Mouse (Mus musculus) ES-Bruce4 (cell line): ENCODE results near the gene Frmd8. TPM values are rescaled to one million over a fixed set of nuclear protein-coding genes. Genes with fewer than 3 reads are reported as not detected.

Experiments used
- H3K27ac ChIP-seq: 2 replicates; pipeline ENCODE4 v1.5.1; 2012; ENCODE audit warnings: low read length, inconsistent platforms; ENCODE audit not compliant: insufficient read depth
- H3K27me3 ChIP-seq: 2 replicates; pipeline ENCODE4 v1.6.1; 2012; ENCODE audit warnings: mild to moderate bottlenecking, low read length, inconsistent platforms; ENCODE audit not compliant: control insufficient read depth, poor library complexity, insufficient read depth, severe bottlenecking
- H3K36me3 ChIP-seq: 2 replicates; pipeline ENCODE4 v1.6.1; 2012; ENCODE audit warnings: inconsistent platforms, mild to moderate bottlenecking, low read length, moderate library complexity; ENCODE audit not compliant: control insufficient read depth, poor library complexity, insufficient read depth, severe bottlenecking
- H3K4me1 ChIP-seq: one replicate; pipeline ENCODE4 v1.8.1; 2011; ENCODE audit warnings: low read length; ENCODE audit not compliant: control insufficient read depth, insufficient read depth
- H3K4me3 ChIP-seq: 2 replicates; pipeline ENCODE4 v1.5.1; 2011; ENCODE audit warnings: low read depth, mild to moderate bottlenecking, low read length
- H3K9ac ChIP-seq: 2 replicates; pipeline ENCODE4 v1.6.1; 2012; ENCODE audit warnings: low read depth, mild to moderate bottlenecking, inconsistent platforms; ENCODE audit not compliant: poor library complexity, severe bottlenecking
- H3K9me3 ChIP-seq: replicated peaks from 2 replicates; pipeline ENCODE4 v1.6.1; 2012; ENCODE audit warnings: mild to moderate bottlenecking, low read length, inconsistent platforms; ENCODE audit not compliant: control insufficient read depth, poor library complexity, insufficient read depth, severe bottlenecking
- CTCF ChIP-seq: IDR thresholded peaks from one replicate; pipeline ENCODE4 v1.8.1; 2011; ENCODE audit warnings: low read depth, low read length
- EP300 ChIP-seq: IDR thresholded peaks from 2 replicates; pipeline ENCODE4 v1.6.1; 2011; ENCODE audit warnings: low read depth, low read length; ENCODE audit not compliant: insufficient read depth
- POLR2A ChIP-seq: IDR thresholded peaks from one replicate; pipeline ENCODE4 v1.8.1; 2011; ENCODE audit warnings: low read length; ENCODE audit not compliant: insufficient read depth
- polyA plus RNA-seq: library from polyadenylated mRNA; stranded (reverse); fragments of >200 nt; gene quantifications from 2 replicates; pipeline ENCODE4 v1.2.4, GENCODE M21; 2011; ENCODE audit warnings: low read depth; ENCODE audit not compliant: missing spikeins, insufficient read depth, insufficient read length

Gene Frmd8
- 26.3 and 33.1 TPM in 2 replicates for polyA plus RNA-seq

DNA sequence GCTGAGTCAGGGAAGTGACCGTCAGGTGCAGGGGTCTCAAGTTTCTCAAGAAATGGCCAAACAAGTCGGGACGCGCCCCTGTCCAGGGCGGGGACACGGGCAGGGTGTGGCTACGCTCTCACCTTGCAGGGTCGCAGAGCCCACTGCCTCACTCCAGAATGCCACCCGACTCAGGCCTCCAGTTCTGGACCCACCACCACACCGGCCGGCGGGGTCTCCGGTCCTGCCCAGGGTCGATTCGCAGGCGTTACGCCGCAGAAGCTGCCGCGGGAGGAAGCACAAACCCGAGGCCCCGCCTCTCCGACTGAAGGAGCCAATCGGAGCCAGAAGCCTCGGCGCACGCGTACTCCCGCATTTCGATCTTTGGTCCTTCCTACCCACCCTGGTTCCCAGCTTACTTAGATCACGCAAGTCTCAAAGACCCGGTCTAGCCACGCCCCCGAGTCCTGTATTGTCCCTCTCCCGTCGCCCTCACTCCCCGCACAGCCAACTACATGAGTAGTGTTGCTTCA lies at the start of gene Frmd8:
Gene Frmd8 (minus strand): TSS at position 306 of the 512 bp plus-strand sequence.
- peaks cover 2% of the 10 kb centered on the region for H3K4me1 ChIP-seq
- TF ChIP-seq CTCF (no peak), POLR2A (peak; percentile 57), EP300 (no peak)

DNA sequence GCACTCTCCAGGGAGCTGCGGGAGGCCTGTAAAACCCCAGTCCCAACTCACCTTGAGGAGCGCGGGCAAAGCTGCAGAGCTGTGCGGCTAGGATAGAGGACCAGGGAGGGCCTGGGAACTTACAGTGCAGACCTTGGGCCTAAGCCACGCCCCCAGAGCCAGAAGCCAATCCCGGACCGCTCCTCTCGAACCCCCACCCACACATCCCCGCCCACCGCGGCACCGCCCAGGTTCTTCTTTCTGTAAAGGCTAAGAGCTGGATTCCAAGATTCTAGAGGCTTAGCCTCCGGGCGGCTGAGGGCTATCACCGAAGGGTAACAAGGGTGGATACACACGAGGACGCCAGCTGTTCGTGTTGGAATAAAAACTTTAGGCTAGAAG lies 49.6 kb upstream of the Frmd8 start, which contains the start of gene Cdc42ep2:
Gene Cdc42ep2 (minus strand): TSS at position 104 of the 381 bp plus-strand sequence.
- Histone ChIP-seq H3K36me3 (no peaks in the 10 kb centered on the region), H3K4me1 (peaks cover 2% of the 10 kb centered on the region), H3K27me3 (no peaks in the 10 kb centered on the region), H3K4me3 (peak within 1 kb of the TSS; percentile 69), H3K9me3 (no peaks in the 10 kb centered on the region), H3K9ac (0 out of 2 replicates have a peak within 1 kb of the TSS, but pooled peaks have one; percentile 5), H3K27ac (no peak within 1 kb of the TSS)
- TF ChIP-seq POLR2A (no peak), CTCF (no peak), EP300 (no peak)

More for the DNA sequence above, at the start of gene Frmd8:
- H3K4me3 ChIP-seq = peak within 1 kb of the TSS; percentile 74
- no peaks in the 10 kb centered on the region; the same call in 1 of the 2 replicates for H3K36me3 ChIP-seq
- no peaks in the 10 kb centered on the region for H3K9me3 ChIP-seq
- H3K9ac ChIP-seq = peak within 1 kb of the TSS; percentile 69
- H3K27me3 ChIP-seq = no peaks in the 10 kb centered on the region
- peak within 1 kb of the TSS; percentile 29 for H3K27ac ChIP-seq

- Histone ChIP-seq H3K9me3 (no peaks in the 10 kb centered on the region), H3K36me3 (no peaks in the 10 kb centered on the region), H3K27me3 (no peaks in the 10 kb centered on the region), H3K27ac (no peak overlapping the region), H3K4me3 (peak overlapping the region; percentile 69), H3K4me1 (peaks cover 2% of the 10 kb centered on the region), H3K9ac (0 out of 2 replicates have a peak overlapping the region, but pooled peaks have one; percentile 5)
- TF ChIP-seq POLR2A (no peak), CTCF (peak; percentile 82)
These were observed 49.1 kb upstream of the Frmd8 start for GRCm38 (mm10) chr19:5923990-5924712.

- TF ChIP-seq CTCF (no peak), EP300 (no peak), POLR2A (no peak)
- H3K9ac ChIP-seq = no peak overlapping the region
- no peak overlapping the region for H3K27ac ChIP-seq
- no peaks in the 10 kb centered on the region for H3K27me3 ChIP-seq
- H3K36me3 ChIP-seq = no peaks in the 10 kb centered on the region
- H3K4me1 ChIP-seq = peaks cover 2% of the 10 kb centered on the region
- H3K4me3 ChIP-seq = no peak overlapping the region
- H3K9me3 ChIP-seq = no peaks in the 10 kb centered on the region
These were observed 47.9 kb upstream of the Frmd8 start for GRCm38 (mm10) chr19:5922963-5923362.

- H3K4me3 ChIP-seq = peak overlapping the region; percentile 13
- H3K27ac ChIP-seq = no peak overlapping the region
- no peaks in the 10 kb centered on the region for H3K36me3 ChIP-seq
- H3K4me1 ChIP-seq = peaks cover 2% of the 10 kb centered on the region
- H3K27me3 ChIP-seq = no peaks in the 10 kb centered on the region
- no peak for TF ChIP-seq POLR2A
- TF ChIP-seq CTCF = no peak
- no peak for TF ChIP-seq EP300
- H3K9ac ChIP-seq = no peak overlapping the region
- H3K9me3 ChIP-seq = no peaks in the 10 kb centered on the region
These were observed 47.3 kb upstream of the Frmd8 start for GRCm38 (mm10) chr19:5922119-5922942.

- no peak overlapping the region for H3K9ac ChIP-seq
- peak overlapping the region; percentile 13 for H3K4me3 ChIP-seq
- H3K9me3 ChIP-seq = no peaks in the 10 kb centered on the region
- H3K27me3 ChIP-seq = no peaks in the 10 kb centered on the region
- H3K4me1 ChIP-seq = peaks cover 2% of the 10 kb centered on the region
- TF ChIP-seq CTCF (no peak), EP300 (no peak), POLR2A (no peak)
- no peak overlapping the region for H3K27ac ChIP-seq
- H3K36me3 ChIP-seq = no peaks in the 10 kb centered on the region
These were observed 46.6 kb upstream of the Frmd8 start for GRCm38 (mm10) chr19:5921715-5922114.
